Mouse (Mus musculus): Measurements from ENCODE around the gene Maml3. TPM values are rescaled to one million over a fixed set of nuclear protein-coding genes. Genes with fewer than 3 reads are reported as not detected.
A peak's percentile ranks its signal among the peaks of the same experiment; 100 is the strongest.

The Maml3 gene
- total RNA-seq, 2 experiments from 2014 or later: 8.7 to 9.8 TPM

- no peak for DNase-seq (ENCODE audit: low spot score in 2 of 2)
- H3K4me3 ChIP-seq: no peak overlapping the region
- no peak overlapping the region for H3K27ac ChIP-seq
- TF ChIP-seq CTCF (conservative IDR thresholded peaks at IDR 0.05): no peak
These were observed 130.3 kb downstream of the Maml3 start for GRCm38 (mm10) chr3:51974601-51975000.

GRCm38 (mm10) chr3:51974153-51974552 is 130.7 kb downstream of the Maml3 start:
- Histone ChIP-seq H3K4me3 (no peak overlapping the region), H3K27ac (no peak overlapping the region)
- no peak for TF ChIP-seq CTCF (conservative IDR thresholded peaks at IDR 0.05)
- DNase-seq (ENCODE audit: low spot score in 2 of 2): no peak

DNA sequence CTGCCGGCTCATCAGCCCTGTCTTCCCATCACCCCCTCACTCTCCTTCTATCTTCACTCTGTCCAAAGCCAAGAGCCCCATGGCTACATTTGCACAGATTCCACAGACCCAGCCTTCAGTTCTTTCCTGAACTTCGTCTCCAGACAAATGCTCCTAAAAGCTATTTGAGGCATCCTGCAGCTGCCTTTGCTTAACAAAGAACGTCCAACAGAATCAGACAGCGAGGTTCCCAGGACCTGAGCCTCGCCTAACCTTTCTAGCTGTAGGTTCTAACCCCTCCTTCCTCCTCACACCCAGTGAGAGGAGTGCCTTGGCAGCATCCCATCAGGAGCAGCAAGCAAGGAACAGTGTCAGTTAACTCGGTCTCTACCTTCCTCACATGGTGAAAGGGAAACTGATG is 132.3 kb downstream of the Maml3 start:
- no peak for TF ChIP-seq CTCF (conservative IDR thresholded peaks at IDR 0.05)
- no peak for DNase-seq (ENCODE audit: low spot score in 2 of 2)
- Histone ChIP-seq H3K27ac (no peak overlapping the region), H3K4me3 (no peak overlapping the region)

DNA sequence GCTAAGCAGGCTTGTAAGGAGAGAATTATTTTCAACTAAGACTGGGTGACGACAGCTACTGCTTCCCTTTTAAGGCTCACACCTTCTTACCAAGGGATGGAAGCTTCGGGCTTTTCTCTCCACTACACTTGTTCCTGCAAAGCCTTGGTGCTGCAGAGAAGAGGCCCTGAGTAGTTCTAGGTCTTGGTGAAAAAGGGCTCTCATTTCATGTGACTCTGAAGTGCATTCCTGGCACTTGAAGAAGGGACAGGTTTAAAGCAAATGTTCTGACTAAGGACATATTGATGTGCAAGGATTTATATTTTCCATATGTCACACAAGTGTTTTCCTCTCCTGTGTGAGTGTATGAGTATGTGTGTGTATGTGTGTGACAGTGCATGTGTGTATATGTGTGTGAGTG is 134.4 kb downstream of the Maml3 start:
- TF ChIP-seq CTCF (conservative IDR thresholded peaks at IDR 0.05): no peak
- no peak overlapping the region for H3K4me3 ChIP-seq
- H3K27ac ChIP-seq: no peak overlapping the region
- no peak for DNase-seq (ENCODE audit: low spot score in 2 of 2)

DNA sequence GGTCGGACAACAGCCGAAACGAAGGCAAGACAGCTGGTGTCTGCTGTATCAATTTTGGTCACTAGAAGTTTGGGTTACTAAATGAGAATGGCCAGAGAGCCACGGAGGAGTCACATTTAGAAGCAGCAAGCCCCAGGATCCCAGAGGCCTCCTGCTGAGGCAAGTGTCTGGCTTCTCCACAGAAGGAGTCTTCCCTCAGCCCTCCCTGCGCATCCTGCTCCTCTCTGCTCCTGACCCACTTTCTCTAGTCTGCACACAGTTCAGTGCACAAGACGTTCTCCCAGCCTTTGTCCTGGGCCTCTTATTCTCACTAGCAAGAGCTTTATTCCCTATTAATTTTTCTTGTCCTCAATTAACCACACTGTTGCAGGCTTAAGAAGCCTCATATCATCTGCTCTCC is 135.4 kb downstream of the Maml3 start:
- Histone ChIP-seq H3K4me3 (no peak overlapping the region), H3K27ac (no peak overlapping the region)
- no peak for TF ChIP-seq CTCF (conservative IDR thresholded peaks at IDR 0.05)
- DNase-seq (ENCODE audit: low spot score in 2 of 2): no peak

- TF ChIP-seq CTCF (conservative IDR thresholded peaks at IDR 0.05): no peak
These were observed 139.0 kb downstream of the Maml3 start for GRCm38 (mm10) chr3:51965841-51966240.

DNA sequence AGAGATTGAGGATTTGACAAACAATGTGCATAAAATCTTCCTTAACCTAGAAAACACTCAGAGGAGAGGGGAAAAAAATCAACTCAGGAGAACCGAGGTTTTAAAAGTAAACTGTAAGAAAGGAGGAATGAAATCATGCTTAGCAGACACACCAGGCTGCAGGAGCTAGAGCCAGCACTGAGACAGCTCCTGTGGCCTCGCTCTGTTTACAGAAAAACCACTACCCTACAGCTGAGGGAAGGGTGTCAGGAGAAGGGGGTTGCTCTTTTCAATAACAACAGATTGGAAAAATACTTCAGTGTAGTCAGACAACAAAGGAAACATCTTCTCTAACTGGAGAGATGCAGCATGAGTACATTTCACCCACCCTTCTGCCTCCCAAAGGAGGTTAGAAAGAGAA is 139.4 kb downstream of the Maml3 start:
- peak overlapping the region; percentile 48; the same call in 1 of the 2 replicates for H3K27ac ChIP-seq
- no peak for DNase-seq (ENCODE audit: low spot score in 2 of 2)
- no peak for TF ChIP-seq CTCF (conservative IDR thresholded peaks at IDR 0.05)
- no peak overlapping the region for H3K4me3 ChIP-seq

More at GRCm38 (mm10) chr3:51965841-51966240, 139.0 kb downstream of the Maml3 start:
- DNase-seq (ENCODE audit: low spot score in 2 of 2): no peak
- Histone ChIP-seq H3K4me3 (no peak overlapping the region), H3K27ac (0 out of 2 replicates have a peak overlapping the region, but pooled peaks have one; percentile 48)

GRCm38 (mm10) chr3:51965008-51965407 is 139.9 kb downstream of the Maml3 start:
- no peak overlapping the region for H3K4me3 ChIP-seq
- DNase-seq (ENCODE audit: low spot score in 2 of 2): no peak
- TF ChIP-seq CTCF (conservative IDR thresholded peaks at IDR 0.05): no peak
- H3K27ac ChIP-seq: peak overlapping the region; percentile 48; the same call in 1 of the 2 replicates

DNA sequence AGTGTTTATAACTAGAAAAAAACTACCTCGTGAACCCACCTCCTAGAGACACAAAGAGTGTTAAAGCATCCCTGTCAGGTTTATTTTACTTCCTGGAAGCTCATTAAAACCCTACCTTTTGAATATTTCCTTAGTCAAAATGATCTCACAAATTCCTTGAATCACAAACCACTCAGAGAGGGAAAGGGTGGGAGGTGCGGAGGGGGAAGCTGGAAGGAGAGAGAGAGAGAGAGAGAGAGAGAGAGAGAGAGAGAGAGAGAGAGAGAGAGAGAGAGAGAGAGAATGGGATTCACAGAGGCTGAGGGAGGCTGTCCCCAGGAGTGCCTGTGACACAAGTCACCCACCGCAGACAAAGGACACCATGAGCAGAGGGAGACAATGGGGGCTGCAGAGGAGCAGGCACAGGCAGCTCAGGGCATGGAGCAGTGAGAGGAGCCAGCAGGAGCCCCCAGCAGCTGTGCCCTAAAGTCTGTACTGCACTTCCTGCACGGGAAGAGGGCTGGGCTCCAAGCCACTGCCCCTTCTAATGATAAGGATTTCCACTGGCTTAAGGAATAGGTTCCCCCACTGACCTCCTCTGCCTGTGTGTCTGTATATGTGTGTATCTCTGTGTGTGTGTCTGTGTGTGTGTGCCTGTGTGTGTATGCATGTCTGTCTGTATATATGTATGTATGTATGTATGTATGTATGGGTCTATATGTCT is 140.8 kb downstream of the Maml3 start:
- DNase-seq (ENCODE audit: low spot score in 2 of 2): no peak
- no peak overlapping the region for H3K27ac ChIP-seq
- no peak overlapping the region for H3K4me3 ChIP-seq
- no peak for TF ChIP-seq CTCF (conservative IDR thresholded peaks at IDR 0.05)

- TF ChIP-seq CTCF (conservative IDR thresholded peaks at IDR 0.05): no peak
- Histone ChIP-seq H3K27ac (no peak overlapping the region), H3K4me3 (no peak overlapping the region)
- no peak for DNase-seq (ENCODE audit: low spot score in 2 of 2)
These were observed 141.6 kb downstream of the Maml3 start for GRCm38 (mm10) chr3:51963151-51963791.

DNA sequence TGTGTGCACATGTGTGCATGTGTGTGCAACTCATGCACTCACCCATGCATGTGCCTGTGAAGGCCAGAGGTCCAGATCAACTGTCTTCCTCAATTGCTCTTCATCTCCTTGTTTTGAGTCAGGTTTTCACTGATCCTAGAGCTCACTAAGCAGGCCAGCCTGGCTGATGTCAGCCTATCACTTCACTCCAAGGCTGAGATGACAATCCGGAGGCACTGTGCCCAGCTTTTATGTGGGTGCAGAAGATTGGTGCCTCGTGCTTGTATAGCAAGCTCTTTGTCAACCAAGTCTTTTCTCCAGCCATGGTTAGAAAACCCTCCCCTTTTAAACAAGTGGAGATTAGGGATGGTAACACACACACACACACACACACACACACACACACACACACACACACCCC is 146.1 kb downstream of the Maml3 start:
- H3K27ac ChIP-seq: no peak overlapping the region
- DNase-seq (ENCODE audit: low spot score in 2 of 2): no peak

GRCm38 (mm10) chr3:51954441-51954840 is 150.4 kb downstream of the Maml3 start:
- H3K27ac ChIP-seq: no peak overlapping the region
- H3K4me3 ChIP-seq: no peak overlapping the region
- no peak for TF ChIP-seq CTCF (conservative IDR thresholded peaks at IDR 0.05)
- DNase-seq (ENCODE audit: low spot score in 2 of 2): no peak

More for the DNA sequence above, 146.1 kb downstream of the Maml3 start:
- no peak for TF ChIP-seq CTCF (conservative IDR thresholded peaks at IDR 0.05)
- no peak overlapping the region for H3K4me3 ChIP-seq

DNA sequence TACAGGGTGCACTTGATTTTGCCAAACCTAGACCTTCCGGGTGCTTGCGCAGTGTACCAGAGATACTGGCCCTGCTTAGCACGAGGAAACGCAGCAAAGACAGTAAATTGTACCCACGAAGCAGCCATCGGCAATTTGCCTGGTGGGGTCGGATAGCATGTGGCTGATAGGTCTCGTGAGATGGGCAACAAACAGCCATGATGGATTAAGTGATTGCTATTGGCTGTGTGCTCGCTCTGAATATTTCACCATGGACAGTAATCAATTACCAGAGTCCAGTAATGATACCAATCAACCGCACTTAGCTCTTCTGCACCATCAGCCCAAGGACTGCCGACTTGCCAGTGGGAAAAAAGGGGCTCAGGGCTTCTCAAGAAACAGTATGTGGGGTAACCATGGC is 150.9 kb downstream of the Maml3 start:
- Histone ChIP-seq H3K27ac (no peak overlapping the region), H3K4me3 (no peak overlapping the region)
- TF ChIP-seq CTCF (conservative IDR thresholded peaks at IDR 0.05): no peak
- no peak for DNase-seq (ENCODE audit: low spot score in 2 of 2)
